Mouse (Mus musculus): ENCODE measurements around the gene Rcan1.

- TF ChIP-seq CTCF (IDR thresholded peaks at IDR 0.05; ENCODE audit: borderline replicate concordance, insufficient read depth, low read depth, low read length) = no peak
- no peak for TF ChIP-seq POLR2A (IDR thresholded peaks at IDR 0.05; ENCODE audit: borderline replicate concordance, insufficient read depth, low read length)
These were observed 44.8 kb downstream of the Rcan1 start for GRCm38 (mm10) chr16:92425875-92426274.
